Mouse (Mus musculus): ENCODE measurements around the gene Tdrd1.

Gene Tdrd1

DNA sequence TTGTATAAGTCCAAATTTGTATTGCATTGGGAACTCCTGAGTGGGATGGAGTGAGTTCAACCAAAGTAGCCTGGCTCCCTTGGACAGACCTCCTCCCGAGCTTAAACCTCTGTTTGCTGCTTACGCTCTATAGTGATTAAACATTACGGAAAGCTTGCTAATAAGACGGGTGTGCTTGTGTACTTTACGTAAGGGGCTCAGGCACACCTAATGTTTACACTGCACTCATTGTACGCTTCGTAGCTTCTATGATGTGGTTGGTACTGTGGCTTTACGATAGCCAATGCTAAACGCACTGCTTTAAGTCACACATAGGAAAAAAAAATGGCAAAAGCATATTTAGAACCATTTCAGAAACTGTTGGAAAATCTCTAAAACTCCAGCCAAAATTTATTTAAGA, 3.3 kb downstream of the Tdrd1 start:
- DNase-seq (ENCODE audit: low spot score): no peak

GRCm38 (mm10) chr19:56830163-56830562, 4.2 kb downstream of the Tdrd1 start:
- no peak for DNase-seq (ENCODE audit: low spot score)

DNA sequence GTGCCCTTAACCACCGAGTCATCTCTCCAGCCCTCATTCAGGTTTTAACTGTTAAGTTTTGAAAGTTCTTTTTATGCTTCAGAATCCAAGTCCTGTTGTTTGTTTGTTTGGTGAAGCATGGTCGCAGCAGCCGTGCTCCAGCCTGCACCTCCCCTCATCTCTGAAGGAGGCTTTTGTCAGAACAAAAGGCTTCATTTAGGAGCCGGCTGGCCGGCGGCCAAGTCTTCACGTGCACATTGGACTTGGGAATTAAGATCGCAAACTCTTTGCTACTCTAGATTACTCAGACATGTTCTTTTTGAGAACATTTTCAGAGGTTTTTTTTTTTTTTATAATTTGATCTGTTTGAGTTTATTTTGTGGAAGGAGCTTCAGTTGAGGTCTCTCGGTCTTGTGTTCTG, 9.3 kb downstream of the Tdrd1 start:
- no peak for DNase-seq (ENCODE audit: low spot score)

DNA sequence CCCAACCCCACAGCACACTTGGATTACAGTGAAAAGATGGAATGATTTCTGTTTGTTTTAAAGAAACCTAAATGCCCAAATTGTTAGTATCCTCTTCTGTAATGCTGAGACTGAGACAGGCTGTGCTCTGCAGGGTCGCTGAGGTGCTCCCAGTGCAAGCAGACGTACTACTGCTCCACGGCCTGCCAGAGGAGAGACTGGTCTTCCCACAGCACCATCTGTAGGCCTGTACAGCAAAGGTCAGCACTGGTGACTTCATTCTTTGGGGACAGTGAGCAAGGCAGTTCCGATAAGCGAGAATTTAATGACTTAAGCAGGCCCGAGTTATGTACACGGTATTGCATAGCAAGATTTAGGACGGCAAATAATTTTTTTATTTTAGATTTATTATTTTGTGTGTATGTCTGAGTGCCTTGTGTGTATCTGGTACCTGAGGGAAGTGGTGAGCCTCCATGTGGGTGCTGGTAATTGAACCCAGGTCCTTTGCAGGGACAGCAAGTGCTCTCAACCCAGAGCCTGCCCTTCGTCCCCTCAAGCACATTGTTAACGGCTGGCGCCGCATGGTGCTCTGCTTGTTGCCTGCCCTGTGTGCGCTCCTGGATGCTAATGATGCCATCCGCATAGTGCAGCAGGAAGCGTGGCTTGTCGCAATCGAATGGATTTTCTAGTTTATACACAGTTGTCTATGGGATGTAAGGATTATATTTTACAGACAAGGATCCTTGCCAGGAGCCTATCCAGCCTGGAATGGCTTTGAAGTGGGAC, 13.1 kb downstream of the Tdrd1 start:
- no peak for DNase-seq (ENCODE audit: low spot score)

GRCm38 (mm10) chr19:56842974-56843373, 17.0 kb downstream of the Tdrd1 start:
- no peak for DNase-seq (ENCODE audit: low spot score)

DNA sequence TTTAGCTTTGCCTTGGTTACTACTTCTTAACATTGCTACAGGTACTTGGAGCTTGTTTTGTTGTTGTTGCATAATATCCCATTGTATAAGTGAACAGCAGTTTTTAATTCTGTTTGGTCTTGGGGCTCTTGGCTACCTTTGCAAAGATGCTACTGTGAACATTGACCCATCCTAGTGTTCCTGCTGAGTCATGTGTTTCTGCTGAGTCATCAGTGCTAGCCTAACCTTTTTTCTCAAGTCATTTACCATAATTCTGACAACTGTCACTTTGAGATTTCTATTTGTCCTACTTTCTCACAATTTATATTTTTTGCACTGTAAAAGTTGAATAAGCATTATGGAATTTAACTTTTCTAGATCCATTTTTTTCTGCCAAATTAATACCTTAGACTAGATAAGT, 26.6 kb downstream of the Tdrd1 start:
- DNase-seq (ENCODE audit: low spot score): no peak

- no peak for DNase-seq (ENCODE audit: low spot score)
Observed at GRCm38 (mm10) chr19:56856455-56856854, 30.4 kb downstream of the Tdrd1 start.

- no peak for DNase-seq (ENCODE audit: low spot score)
Observed at GRCm38 (mm10) chr19:56867701-56868100, 41.7 kb downstream of the Tdrd1 start.

- DNase-seq (ENCODE audit: low spot score): no peak
Observed at GRCm38 (mm10) chr19:56873816-56874600, 48.0 kb downstream of the Tdrd1 start, which contains the start of gene Vwa2. Gene Vwa2, plus strand, starts transcription at chr19:56874249.

DNA sequence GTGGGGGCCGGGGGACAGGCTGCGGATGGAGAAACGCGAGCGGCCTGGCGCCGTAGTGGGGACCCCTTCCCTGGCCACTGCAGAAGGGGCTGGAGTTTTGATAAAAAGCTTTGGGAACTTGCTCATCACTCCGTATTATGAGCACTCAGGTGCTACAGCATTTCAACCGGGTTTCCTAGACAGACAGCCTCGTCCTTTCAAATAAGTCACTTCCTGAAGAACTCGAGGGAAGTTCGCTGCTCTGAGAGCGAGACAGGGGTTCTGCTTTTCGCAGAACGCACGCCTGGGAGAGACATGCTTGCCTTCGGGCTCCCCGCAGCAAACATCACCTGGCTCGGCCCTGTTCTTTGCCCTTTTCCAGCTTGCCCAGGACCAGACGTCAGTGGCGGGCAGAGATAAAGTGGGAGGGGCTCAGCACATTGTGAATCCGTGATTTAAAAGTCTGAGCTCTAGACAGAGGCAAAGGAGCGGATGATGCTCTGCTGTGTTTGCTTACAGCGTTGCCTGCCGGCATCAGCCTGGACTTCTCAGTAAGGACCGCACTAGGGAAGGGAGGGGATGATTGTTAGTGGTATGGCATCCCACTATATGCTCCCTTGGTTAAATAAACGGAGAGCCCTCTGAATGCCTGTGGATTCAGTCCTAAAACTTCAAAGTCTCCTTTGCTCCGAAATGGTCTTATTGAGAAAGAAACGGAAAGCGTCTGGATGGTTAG, 48.7 kb downstream of the Tdrd1 start:
- no peak for DNase-seq (ENCODE audit: low spot score)

DNA sequence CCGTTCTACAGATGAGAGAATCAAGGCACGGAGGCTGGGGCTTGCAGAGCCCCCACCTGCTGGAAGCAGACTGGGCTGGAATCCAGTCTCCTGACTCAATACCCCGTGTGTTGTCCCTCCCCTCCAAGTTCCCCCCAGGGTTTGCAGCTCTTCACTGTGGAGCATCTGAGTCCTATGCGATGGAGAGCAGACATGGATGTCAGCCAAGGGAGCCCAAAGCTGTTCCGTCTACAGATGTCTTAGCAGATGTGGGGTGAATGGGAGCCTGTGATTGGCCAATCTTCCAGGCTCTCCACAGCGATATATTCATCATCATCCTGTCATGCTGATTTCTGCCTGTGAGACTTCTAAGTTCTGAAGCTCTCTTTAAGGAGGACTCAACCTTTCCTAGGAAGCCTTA, 51.4 kb downstream of the Tdrd1 start:
- no peak for DNase-seq (ENCODE audit: low spot score)

- DNase-seq (ENCODE audit: low spot score): no peak
Observed at GRCm38 (mm10) chr19:56887879-56888278, 61.9 kb downstream of the Tdrd1 start.

DNA sequence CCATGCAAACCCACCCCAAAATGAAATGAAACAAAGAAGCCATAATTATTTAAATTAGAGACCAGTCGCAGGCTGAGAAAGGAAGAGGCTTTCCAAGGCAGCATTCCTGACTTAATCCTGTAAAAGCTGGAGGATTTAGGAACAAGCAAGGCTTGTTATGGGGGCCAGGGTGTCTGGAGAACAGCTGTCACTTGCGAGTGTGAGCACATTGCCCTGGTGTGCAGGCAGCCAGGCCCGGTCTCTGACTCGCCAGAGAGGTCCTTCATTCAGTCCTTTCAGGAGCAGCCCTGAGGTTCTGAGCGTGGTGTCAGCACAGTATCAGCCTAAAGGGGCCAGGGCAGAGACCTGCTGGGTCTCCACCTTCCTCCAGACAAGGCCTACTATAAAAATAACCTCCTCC, 62.6 kb downstream of the Tdrd1 start:
- DNase-seq (ENCODE audit: low spot score): no peak

GRCm38 (mm10) chr19:56891438-56891837, 65.4 kb downstream of the Tdrd1 start:
- no peak for DNase-seq (ENCODE audit: low spot score)

DNA sequence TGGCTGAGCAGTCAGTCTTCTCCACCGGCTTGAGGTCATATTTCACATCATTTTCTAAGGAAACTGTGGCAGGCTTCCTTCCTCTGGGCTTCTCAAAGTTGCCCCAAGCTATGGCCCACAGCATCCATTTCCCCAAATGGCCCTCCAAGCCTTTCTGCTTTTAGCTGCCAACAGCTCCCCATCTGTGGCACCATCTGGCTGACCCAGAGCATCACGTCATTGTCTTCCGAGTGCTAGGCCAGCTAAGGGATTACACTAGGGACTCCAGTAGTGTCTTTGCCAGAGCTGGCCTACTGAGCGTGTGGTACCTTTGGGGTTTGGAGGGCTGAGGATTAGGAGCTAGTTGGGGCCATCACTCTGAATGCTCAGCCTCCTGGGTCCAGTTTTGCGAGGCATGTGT, 66.6 kb downstream of the Tdrd1 start:
- no peak for DNase-seq (ENCODE audit: low spot score)

DNA sequence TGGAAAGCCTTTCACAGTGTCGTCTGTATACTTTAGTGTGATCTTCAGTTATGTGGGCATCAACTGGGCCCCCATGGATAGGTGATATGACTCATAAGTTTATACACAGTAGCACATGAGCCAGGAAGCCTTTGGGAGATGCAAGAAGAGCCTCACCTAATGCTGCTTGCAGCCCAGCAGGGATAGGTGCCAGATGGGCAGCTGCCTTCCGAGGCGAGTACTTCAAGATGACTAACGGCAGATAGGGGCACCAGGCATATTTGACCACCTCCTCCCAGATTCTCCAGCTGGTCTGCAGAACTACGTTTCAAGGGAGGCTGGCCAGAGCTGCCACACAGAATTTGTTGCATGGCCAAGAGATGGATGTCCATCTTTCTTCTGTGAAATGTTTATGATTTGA, 67.3 kb downstream of the Tdrd1 start:
- no peak for DNase-seq (ENCODE audit: low spot score)

DNA sequence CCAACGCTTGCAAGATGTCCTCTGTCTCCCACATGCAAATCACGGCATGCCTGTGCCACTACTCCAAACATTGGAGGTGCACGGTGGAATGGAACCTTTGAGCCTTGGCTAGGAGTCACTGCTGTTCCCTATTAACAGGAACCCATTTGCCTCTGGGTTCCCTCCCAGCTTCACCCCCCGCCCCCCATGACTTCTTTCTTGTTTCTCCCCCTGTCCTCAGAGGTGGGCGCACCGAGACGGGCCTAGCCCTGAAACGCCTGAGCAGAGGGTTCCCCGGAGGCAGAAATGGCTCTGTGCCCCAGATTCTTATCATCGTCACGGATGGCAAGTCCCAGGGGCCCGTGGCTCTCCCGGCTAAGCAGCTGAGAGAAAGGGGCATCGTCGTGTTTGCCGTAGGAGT, 71.6 kb downstream of the Tdrd1 start:
- no peak for DNase-seq (ENCODE audit: low spot score)

DNA sequence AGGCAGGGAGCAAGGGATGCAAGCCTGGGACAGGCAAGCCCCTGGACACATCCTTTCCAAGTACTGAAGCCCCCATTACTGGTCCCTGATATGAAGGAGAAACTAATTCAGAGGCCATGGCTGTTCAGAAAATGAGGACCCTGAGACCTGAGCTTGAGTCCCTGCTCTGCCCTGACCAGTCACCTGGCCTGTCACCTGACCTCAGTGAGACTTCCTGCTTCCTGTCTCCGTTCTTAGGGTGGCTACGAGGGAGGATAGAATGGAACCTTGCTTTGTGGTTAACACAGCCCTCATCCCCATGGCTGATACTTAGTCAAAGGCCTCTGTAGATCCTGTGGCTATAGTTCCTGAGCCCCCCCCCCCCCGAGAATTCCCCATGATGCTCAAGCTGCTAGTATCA, 78.1 kb downstream of the Tdrd1 start:
- no peak for DNase-seq (ENCODE audit: low spot score)

DNA sequence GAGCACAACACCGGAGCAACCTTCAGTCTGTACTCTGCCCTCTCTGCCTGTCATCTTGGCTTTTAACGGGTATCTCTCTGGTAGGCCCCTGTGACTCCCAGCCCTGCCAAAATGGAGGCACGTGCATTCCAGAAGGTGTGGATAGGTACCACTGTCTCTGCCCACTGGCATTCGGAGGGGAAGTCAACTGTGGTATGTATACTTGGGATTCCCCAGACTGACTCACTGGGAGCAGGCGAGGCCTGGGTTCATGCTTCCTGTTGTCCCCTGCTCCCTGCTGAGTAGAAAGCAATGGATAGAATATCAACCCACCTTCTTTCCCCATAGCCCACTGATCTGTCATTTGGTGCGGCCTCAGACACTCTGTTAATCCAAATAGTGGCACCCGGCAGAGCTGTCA, 79.4 kb downstream of the Tdrd1 start:
- no peak for DNase-seq (ENCODE audit: low spot score)

DNA sequence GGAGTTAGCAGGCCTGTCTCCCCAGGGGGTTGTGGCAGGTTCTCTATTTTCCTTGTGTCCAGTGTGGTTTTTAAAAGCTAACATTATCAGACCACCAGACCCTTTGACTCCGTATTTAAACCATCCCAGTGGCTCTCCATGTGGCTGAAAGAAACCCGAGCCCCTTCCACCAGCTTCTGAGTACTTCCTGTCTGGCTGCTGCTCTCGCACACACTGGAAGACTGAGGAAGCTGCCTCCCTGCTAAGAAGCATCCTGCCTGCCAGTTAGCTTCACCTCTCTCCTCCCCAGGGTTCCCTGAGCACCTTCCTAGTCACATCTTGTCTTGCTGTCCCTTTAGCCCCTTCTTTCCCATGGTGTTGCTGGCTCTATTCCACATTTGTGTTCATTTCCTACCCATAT, 81.8 kb downstream of the Tdrd1 start:
- DNase-seq (ENCODE audit: low spot score): no peak

- no peak for DNase-seq (ENCODE audit: low spot score)
Observed at GRCm38 (mm10) chr19:56908472-56909270, 82.7 kb downstream of the Tdrd1 start.

GRCm38 (mm10) chr19:56910561-56910960, 84.6 kb downstream of the Tdrd1 start:
- DNase-seq (ENCODE audit: low spot score): no peak

Measured in T-cell, adult 2 months (primary cell).